Mouse (Mus musculus): Measurements from ENCODE around the gene Usp6nl. TPM values are rescaled to one million over a fixed set of nuclear protein-coding genes. Genes with fewer than 3 reads are reported as not detected.

Gene Usp6nl
- polyA plus RNA-seq, 1 experiment from 2014 or later: 13.6 TPM

DNA sequence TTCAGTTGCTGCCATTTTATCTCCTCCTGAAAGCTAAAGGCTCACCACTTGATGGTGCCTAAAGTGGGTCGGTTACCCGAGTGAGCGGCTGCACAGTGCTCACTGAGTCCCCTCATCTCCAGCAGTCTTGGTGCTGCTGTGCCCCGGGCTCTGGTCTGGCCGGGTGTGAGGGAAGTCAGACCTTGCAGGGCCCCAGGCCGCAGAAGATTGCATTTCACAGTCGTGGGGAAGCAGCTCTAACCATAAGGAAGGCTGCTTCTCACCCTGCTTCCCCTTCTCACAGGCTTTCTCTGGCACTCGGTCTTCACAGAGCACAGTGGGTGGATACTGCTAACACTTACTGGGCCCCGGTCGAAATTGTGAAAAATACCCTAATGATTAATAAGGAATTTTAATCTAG lies 119.8 kb downstream of the Usp6nl start:
- Histone ChIP-seq H3K4me2 (replicated peaks) (no peak overlapping the region), H3K4me3 (no peak overlapping the region), H3K27me3 (replicated peaks) (no peaks in the 10 kb centered on the region), H3K9ac (no peak overlapping the region), H3K36me3 (peaks cover 28% of the 10 kb centered on the region), H3K27ac (no peak overlapping the region), H3K4me1 (no peaks in the 10 kb centered on the region), H3K9me3 (no peaks in the 10 kb centered on the region)
- ATAC-seq (ENCODE audit: low FRiP score, low read depth): no peak
- WGBS: 88% methylated on average over 10 of the region's 10 CpGs

DNA sequence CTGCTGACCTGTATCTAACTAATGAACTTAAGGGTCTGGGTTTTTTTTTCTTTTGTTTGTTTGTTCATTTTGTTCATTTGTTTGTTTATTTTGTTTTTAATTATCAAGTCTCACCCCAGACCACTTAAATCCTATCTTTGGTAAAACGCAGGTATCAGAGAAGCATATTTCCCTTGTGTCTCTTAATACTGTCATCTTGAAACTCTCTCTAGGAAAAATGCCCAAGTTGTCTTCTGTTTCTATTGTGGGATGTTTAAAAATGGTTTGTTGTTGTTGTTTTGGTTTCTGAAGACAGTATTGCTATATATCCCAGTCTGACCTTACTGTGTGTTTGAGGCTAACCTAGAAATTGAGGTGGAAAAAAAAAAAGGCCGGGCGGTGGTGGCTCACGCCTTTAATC lies 121.5 kb downstream of the Usp6nl start:
- Histone ChIP-seq H3K4me1 (no peaks in the 10 kb centered on the region), H3K4me3 (no peak overlapping the region), H3K36me3 (peaks cover 28% of the 10 kb centered on the region), H3K27me3 (replicated peaks) (no peaks in the 10 kb centered on the region), H3K9ac (no peak overlapping the region), H3K27ac (no peak overlapping the region), H3K9me3 (no peaks in the 10 kb centered on the region), H3K4me2 (replicated peaks) (no peak overlapping the region)
- ATAC-seq (ENCODE audit: low FRiP score, low read depth): no peak
- 95% methylated on average over 4 of the region's 4 CpGs for WGBS

DNA sequence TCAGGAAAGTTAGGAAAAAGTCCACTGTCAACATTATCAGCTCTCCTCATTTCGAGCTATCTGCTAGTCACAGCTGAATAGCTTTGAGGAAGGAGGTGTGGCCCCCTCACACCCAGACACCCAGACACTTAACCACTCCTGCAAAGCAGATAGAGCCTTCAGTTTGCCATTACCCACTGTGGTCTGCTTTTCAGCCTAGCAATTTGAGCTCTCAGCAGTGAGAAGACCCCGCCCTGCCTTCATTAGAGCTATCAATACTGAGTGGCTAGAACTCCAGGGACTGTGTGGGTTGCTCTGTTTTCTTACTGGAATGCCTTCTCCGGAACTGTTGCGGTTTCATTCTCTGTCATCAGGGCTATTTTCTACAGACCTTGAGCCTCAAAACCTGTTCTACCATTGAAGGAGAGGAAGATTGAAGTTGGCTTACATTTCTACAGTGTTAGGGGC lies 122.3 kb downstream of the Usp6nl start:
- Histone ChIP-seq H3K4me1 (peaks cover 3% of the 10 kb centered on the region; the same call in 1 of the 2 replicates), H3K27ac (no peak overlapping the region), H3K4me2 (replicated peaks) (no peak overlapping the region), H3K4me3 (no peak overlapping the region), H3K9ac (no peak overlapping the region), H3K9me3 (no peaks in the 10 kb centered on the region), H3K27me3 (replicated peaks) (no peaks in the 10 kb centered on the region), H3K36me3 (peaks cover 28% of the 10 kb centered on the region)
- WGBS: 66% methylated on average over 4 of the region's 4 CpGs
- ATAC-seq (ENCODE audit: low FRiP score, low read depth): no peak

DNA sequence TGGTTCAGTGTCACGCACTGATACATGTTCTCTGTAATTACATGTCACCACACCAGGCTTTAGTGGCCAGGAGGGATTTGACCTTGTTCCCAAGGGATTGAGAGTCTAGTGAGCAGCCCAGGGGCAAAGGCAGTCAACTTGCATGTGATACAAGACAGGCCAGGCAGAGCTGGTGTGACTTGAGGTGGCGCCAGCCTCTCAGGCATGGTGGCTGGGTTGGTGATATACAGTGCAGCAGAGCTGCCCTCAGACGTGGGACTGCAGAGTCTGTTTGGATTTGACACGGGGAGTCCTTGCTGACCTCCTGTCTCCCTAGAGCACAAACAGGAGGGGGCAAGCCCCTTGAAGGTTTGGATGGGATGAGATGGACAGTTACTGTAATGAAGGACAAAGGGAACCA lies 123.4 kb downstream of the Usp6nl start:
- ATAC-seq (ENCODE audit: low FRiP score, low read depth): no peak
- no peaks in the 10 kb centered on the region for H3K27me3 ChIP-seq (replicated peaks)
- 73% methylated on average over 4 of the region's 4 CpGs for WGBS

DNA sequence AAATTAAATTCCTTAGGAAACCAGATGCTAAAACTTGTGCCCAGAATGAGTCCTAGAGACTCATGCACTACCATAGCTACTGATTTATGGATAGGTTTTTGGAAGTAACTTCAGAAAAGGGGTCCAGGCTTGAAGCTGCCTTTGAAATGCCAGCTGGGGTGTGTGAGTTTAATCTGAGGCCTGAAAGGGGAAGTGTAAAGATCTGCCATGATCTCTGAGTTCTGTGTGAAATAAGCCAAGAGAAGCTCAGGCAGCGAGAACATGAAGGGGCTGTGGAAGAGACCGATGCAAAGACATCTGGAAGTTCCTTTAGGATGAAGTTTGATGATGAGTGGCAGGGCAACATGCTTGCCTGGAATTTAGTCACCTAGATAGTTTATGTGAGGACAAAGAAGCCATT lies 126.4 kb downstream of the Usp6nl start:
- 88% methylated on average over 2 of the region's 2 CpGs for WGBS
- Histone ChIP-seq H3K27me3 (replicated peaks) (no peaks in the 10 kb centered on the region), H3K27ac (no peak overlapping the region), H3K9ac (no peak overlapping the region), H3K9me3 (no peaks in the 10 kb centered on the region), H3K36me3 (peaks cover 4% of the 10 kb centered on the region; the same call in 1 of the 2 replicates), H3K4me1 (peaks cover 9% of the 10 kb centered on the region), H3K4me3 (no peak overlapping the region), H3K4me2 (replicated peaks) (no peak overlapping the region)
- no peak for ATAC-seq (ENCODE audit: low FRiP score, low read depth)

More for the DNA sequence above, 123.4 kb downstream of the Usp6nl start:
- no peak overlapping the region for H3K27ac ChIP-seq
- H3K4me2 ChIP-seq (replicated peaks): no peak overlapping the region
- no peaks in the 10 kb centered on the region for H3K9me3 ChIP-seq
- H3K4me1 ChIP-seq: peaks cover 9% of the 10 kb centered on the region
- no peak overlapping the region for H3K4me3 ChIP-seq
- no peak overlapping the region for H3K9ac ChIP-seq
- peaks cover 19% of the 10 kb centered on the region for H3K36me3 ChIP-seq

DNA sequence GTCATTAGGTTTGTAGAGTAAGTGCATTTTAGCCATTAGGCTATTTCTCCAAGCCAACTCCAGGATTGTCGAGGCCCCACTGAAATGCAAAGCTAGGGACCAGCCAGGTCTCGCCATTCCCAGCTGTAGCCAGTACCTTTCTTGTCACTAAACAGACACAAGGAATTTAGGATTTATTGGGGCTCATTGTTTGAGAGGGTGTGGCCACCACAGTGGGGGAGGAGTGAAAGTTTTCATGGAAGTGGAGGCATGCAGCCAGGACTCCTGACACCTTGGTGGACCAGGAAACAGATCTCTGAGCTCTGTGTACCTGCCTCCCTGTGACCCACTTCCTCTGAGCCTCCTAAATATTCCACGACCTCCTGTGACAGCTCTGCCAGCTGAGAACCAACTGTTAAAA lies 127.2 kb downstream of the Usp6nl start:
- no peak overlapping the region for H3K4me3 ChIP-seq
- H3K27me3 ChIP-seq (replicated peaks): no peaks in the 10 kb centered on the region
- WGBS: 31% methylated on average over 3 of the region's 3 CpGs
- no peak overlapping the region for H3K4me2 ChIP-seq (replicated peaks)
- H3K9me3 ChIP-seq: no peaks in the 10 kb centered on the region
- H3K9ac ChIP-seq: no peak overlapping the region
- ATAC-seq (ENCODE audit: low FRiP score, low read depth): no peak
- peaks cover 4% of the 10 kb centered on the region; the same call in 1 of the 2 replicates for H3K36me3 ChIP-seq
- H3K4me1 ChIP-seq: peaks cover 9% of the 10 kb centered on the region
- H3K27ac ChIP-seq: no peak overlapping the region

DNA sequence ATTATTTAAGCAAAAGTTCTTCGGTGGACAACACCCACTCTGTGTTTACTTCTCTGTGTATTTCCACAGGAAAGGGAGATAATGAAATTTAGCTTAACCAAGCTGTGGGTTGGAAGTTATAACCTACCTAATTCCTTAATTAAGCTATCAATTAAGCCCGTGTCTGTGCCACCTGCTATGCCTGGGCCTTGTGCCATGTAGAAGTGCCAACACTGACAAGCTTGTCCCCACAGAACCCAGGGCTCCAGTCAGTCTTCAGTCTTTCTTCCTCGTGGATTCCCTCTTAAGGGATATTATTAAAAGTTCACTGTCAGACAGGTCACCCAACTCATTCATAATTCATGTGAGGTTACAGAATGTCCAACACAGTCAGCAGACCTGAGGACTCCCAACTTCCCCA lies 128.1 kb downstream of the Usp6nl start:
- Histone ChIP-seq H3K4me3 (no peak overlapping the region), H3K4me2 (replicated peaks) (no peak overlapping the region), H3K9me3 (no peaks in the 10 kb centered on the region), H3K27me3 (replicated peaks) (no peaks in the 10 kb centered on the region), H3K9ac (no peak overlapping the region), H3K36me3 (no peaks in the 10 kb centered on the region), H3K27ac (no peak overlapping the region), H3K4me1 (peaks cover 9% of the 10 kb centered on the region)
- 80% methylated on average over 3 of the region's 3 CpGs for WGBS
- no peak for ATAC-seq (ENCODE audit: low FRiP score, low read depth)

DNA sequence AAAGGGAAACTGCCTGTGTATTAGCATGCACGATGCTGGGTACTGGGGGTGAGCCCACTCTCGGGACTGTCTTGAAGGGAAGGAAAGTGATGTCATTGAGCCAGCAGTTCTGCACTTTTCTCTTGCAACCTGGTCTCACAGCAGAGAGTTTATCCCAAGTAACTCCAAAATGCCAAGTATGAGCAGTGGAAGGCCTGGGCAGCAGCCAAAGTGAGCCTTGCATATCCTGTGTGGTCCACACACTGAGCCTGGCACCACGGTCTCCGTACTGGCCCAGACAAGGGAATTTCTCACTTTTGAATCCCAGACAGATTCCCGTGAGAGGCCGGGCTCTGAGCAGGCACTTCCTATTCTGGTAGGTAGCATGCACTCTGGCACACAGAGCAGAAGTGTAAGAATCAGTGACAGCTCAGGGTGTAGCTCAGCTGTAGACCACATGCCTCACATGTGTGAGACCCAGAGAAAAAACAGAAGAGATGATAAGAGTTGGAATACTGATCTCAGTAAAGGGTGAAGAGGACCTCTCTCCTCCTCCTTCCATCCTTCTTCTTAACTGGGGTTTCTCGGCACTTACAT lies 132.6 kb downstream of the Usp6nl start:
- Histone ChIP-seq H3K4me3 (no peak overlapping the region), H3K9me3 (no peaks in the 10 kb centered on the region), H3K36me3 (no peaks in the 10 kb centered on the region), H3K4me1 (peaks cover 9% of the 10 kb centered on the region), H3K27ac (no peak overlapping the region), H3K27me3 (replicated peaks) (no peaks in the 10 kb centered on the region), H3K9ac (no peak overlapping the region), H3K4me2 (replicated peaks) (no peak overlapping the region)
- 76% methylated on average over 7 of the region's 7 CpGs for WGBS
- no peak for ATAC-seq (ENCODE audit: low FRiP score, low read depth)

DNA sequence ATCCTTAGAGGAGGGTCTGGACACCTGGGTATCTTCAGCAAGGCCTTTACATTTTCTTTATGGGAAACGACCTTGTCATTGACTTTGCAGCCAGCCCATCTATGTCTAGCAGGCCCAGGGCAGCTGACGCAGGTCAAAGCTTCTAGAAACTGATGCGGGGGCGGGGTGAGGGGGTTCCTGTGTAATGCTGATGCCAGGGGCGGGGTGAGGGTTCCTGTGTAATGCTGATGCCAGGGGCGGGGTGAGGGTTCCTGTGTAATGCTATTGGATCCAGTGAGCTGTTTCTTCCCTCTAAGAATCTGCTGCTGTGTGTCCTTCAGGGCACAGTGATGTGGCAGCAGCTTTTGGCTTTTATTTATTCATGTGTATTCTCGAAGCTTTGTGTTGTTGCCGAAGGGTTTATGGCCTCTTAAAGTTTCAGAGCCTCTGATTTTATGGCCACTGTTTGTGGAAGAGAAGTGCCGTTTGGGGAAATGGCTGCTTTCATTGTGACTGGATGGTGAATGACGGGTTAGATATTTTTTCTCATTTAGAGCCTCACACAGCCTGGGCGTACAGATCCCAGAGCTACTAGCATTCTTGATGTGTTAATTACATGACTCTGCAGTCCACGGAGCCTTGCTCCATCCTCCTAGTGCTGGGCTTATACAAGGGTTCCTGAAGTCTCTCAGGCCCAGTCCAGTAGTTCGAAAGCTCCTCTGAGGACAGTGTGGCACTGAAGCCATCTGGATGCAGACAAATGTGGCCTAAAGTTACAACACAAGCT lies 137.0 kb downstream of the Usp6nl start:
- Histone ChIP-seq H3K36me3 (no peaks in the 10 kb centered on the region; the same call in 1 of the 2 replicates), H3K27ac (no peak overlapping the region), H3K27me3 (replicated peaks) (no peaks in the 10 kb centered on the region), H3K9me3 (peaks cover 4% of the 10 kb centered on the region; the same call in 1 of the 2 replicates), H3K9ac (no peak overlapping the region), H3K4me3 (no peak overlapping the region), H3K4me1 (peaks cover 10% of the 10 kb centered on the region), H3K4me2 (replicated peaks) (no peak overlapping the region)
- 26% methylated on average over 13 of the region's 13 CpGs for WGBS
- peak; percentile 41; the same call in 1 of the 2 replicates for ATAC-seq (ENCODE audit: low FRiP score, low read depth)

DNA sequence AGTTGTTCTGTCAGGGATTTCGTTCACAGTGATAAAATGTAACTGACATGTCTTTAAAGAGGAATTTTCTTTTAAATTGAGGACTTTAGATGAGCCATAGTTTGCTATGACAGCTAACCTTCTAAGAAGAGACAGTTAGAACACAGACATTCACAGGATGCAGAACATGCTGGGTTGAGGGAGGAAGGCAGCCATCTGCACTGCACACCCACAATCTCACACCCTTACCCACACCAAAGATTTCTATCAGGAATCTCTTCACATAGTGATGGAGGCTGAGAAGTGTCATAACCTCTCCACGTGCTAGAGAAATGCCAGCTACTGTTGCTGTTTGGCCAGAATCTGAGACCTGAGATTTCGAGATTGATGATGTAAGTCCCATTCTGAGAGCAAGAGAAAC lies 139.8 kb downstream of the Usp6nl start:
- H3K9me3 ChIP-seq: peaks cover 4% of the 10 kb centered on the region; the same call in 1 of the 2 replicates
- 90% methylated on average over 3 of the region's 3 CpGs for WGBS
- no peak overlapping the region for H3K27ac ChIP-seq
- no peak overlapping the region for H3K4me3 ChIP-seq
- H3K36me3 ChIP-seq: no peaks in the 10 kb centered on the region; the same call in 1 of the 2 replicates
- ATAC-seq (ENCODE audit: low FRiP score, low read depth): no peak
- H3K27me3 ChIP-seq (replicated peaks): no peaks in the 10 kb centered on the region
- peaks cover 10% of the 10 kb centered on the region for H3K4me1 ChIP-seq
- no peak overlapping the region for H3K4me2 ChIP-seq (replicated peaks)
- H3K9ac ChIP-seq: no peak overlapping the region

DNA sequence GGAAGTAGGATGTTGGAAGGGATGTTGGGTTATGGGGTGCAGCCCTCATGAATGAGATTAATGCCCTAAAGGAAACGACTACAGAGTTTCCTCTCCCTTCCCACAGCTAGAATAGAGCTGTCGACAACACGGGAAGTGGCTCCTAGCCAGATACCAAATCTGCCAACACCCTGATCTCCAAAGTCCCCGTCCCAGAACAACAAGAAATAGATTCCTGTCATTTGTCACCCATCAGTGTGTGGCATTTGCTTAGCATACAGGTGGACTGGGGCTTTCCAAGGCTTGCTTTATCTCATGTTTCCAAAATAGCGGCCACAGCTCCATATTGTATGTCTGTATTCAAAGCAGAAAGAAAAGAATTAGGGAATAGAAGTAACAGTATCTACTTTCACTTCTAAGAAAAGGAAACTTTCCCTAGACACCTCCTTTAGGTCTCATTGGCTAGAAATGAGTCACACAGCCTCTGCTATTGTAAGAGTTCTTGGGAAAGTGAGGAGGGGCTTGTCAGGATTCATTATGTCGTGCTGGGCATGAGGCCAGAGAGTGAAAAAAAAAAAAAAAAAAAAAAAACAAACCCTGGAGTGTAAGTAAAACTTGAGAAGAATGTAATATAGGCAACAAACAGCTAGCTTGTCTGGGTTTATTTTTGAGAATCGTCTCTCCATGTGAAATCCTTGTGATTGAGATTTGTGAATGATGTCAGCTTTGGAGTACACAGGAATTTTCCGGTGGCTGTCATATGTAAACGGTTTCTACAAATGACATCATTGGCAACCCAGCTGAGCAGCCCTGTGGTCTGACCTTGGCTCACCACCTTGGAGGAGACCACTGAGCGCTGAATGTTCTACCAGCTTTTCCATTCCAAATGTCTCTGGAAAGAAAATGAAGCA lies 141.6 kb downstream of the Usp6nl start:
- Histone ChIP-seq H3K27me3 (replicated peaks) (no peaks in the 10 kb centered on the region), H3K9me3 (peaks cover 4% of the 10 kb centered on the region; the same call in 1 of the 2 replicates), H3K36me3 (no peaks in the 10 kb centered on the region; the same call in 1 of the 2 replicates), H3K4me3 (no peak overlapping the region), H3K4me2 (replicated peaks) (no peak overlapping the region), H3K9ac (no peak overlapping the region), H3K4me1 (peaks cover 10% of the 10 kb centered on the region; the same call in 1 of the 2 replicates), H3K27ac (no peak overlapping the region)
- ATAC-seq (ENCODE audit: low FRiP score, low read depth): peak; percentile 70
- 56% methylated on average over 10 of the region's 10 CpGs for WGBS

DNA sequence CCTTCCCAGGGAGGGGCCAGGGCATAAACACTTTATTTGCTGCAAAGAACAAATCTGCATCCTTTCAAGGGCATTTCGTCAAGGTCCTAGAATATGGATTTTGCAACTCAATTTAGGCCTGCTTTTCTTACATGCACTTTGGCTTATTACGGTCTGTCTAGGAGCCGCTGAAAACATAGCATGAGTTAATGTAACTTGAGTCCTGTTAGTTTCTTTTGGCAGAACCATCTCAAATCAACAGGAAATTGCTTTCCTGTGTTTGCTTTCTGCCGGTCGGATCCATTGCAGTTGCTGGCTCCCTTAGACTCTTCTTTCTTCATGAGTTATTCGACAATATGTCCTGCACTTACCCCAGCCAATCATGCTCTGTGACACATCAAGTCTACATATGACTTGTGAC lies 143.9 kb downstream of the Usp6nl start:
- Histone ChIP-seq H3K36me3 (no peaks in the 10 kb centered on the region; the same call in 1 of the 2 replicates), H3K27ac (no peak overlapping the region), H3K9me3 (peaks cover 4% of the 10 kb centered on the region; the same call in 1 of the 2 replicates), H3K4me3 (no peak overlapping the region), H3K27me3 (replicated peaks) (no peaks in the 10 kb centered on the region), H3K4me2 (replicated peaks) (no peak overlapping the region), H3K9ac (no peak overlapping the region), H3K4me1 (peaks cover 12% of the 10 kb centered on the region; the same call in 1 of the 2 replicates)
- WGBS: 84% methylated on average over 6 of the region's 6 CpGs
- no peak for ATAC-seq (ENCODE audit: low FRiP score, low read depth)

Data from neural tube, embryonic 12.5 days (tissue).